Mouse (Mus musculus) forebrain, embryonic 14.5 days (tissue): ENCODE measurements at regions not wholly inside any gene's neighbourhood (a gene's known extent, or its start where the extent isn't known, plus 50 kb on each side); places are given as distances from the start of the nearest gene placed in this dataset.
"Not testable (repeated sequence)": the region's sequence is repeated elsewhere in the genome, so short reads cannot be mapped to it uniquely, and the experiment has no call there.

Experiments used
- ATAC-seq: fragments of 200-750 bp; cut with Nextera tagmentation; 2 replicates; pipeline ENCODE4 v1.8.0; 2017; ENCODE audit warnings: mild to moderate bottlenecking, moderate library complexity
- DNase-seq: peaks from one replicate; pipeline ENCODE4 v3.0.0-alpha.2; 2015; ENCODE audit warnings: low spot score
- H3K27ac ChIP-seq: fragments of 300-500 bp; sonication (generic); 2 replicates; pipeline ENCODE4 v1.5.1; 2014; ENCODE audit warnings: low read depth, mild to moderate bottlenecking, control low read depth, low read length, moderate library complexity
- H3K27me3 ChIP-seq: fragments of 300-500 bp; sonication (generic); replicated peaks from 2 replicates; pipeline ENCODE4 v1.6.1; 2014; ENCODE audit warnings: low read length, control low read depth, mixed read lengths; ENCODE audit not compliant: control insufficient read depth, insufficient read depth
- H3K36me3 ChIP-seq: fragments of 300-500 bp; sonication (generic); 2 replicates; pipeline ENCODE4 v1.6.1; 2014; ENCODE audit warnings: low read length, control low read depth; ENCODE audit not compliant: control insufficient read depth, insufficient read depth
- H3K4me1 ChIP-seq: fragments of 300-500 bp; sonication (generic); 2 replicates; pipeline ENCODE4 v1.6.1; 2014; ENCODE audit warnings: antibody characterized with exemption, low read length, control low read depth; ENCODE audit not compliant: control insufficient read depth, insufficient read depth
- H3K4me2 ChIP-seq: fragments of 300-500 bp; sonication (generic); 2 replicates; pipeline ENCODE4 v1.6.1; 2014; ENCODE audit warnings: mild to moderate bottlenecking, control low read depth, low read length
- H3K4me3 ChIP-seq: fragments of 300-500 bp; sonication (generic); 2 replicates; pipeline ENCODE4 v1.5.1; 2014; ENCODE audit warnings: low read depth, low read length, control low read depth
- H3K9ac ChIP-seq: fragments of 300-500 bp; sonication (generic); 2 replicates; pipeline ENCODE4 v1.6.1; 2014; ENCODE audit warnings: mild to moderate bottlenecking, low read length, control low read depth, moderate library complexity
- H3K9me3 ChIP-seq: fragments of 300-500 bp; sonication (generic); replicated peaks from 2 replicates; pipeline ENCODE4 v1.6.1; 2016; ENCODE audit warnings: low read length, control low read depth, mixed read lengths; ENCODE audit not compliant: control insufficient read depth
- WGBS: fragments of 180-500 bp; shearing (Covaris S2); extraction: QIAGEN DNeasy Blood & Tissue Kit; methylation state at CpG from one replicate; pipeline ENCODE4 v1.1.7; 2014; 5-methylcytosine and 5-hydroxymethylcytosine counted together

DNA sequence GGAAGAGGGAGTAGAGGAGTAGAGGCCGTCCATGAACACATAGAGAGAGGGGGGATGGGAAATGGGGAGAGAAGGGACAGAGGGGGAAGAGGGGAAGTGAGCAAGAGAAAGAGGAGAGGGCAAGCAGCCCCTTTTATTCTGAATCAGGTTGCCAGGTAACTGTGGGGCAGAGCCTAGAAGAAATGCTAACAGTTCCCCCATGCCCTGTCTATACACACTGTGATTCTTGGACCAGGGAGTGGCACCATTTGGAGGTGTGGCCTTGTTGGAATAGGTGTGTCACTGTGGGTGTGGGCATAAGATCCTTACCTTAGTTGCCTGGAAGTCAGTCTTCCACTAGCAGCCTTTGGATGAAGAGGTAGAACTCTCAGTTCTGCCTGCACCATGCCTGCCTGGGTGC, 154.5 kb upstream of the Tacr1 start:
- not testable (repeated sequence) for H3K9me3 ChIP-seq, H3K9ac ChIP-seq, H3K36me3 ChIP-seq, ATAC-seq, H3K4me1 ChIP-seq, H3K27ac ChIP-seq, DNase-seq, H3K4me3 ChIP-seq, H3K4me2 ChIP-seq, H3K27me3 ChIP-seq
- 60% methylated on average over 1 of the region's 1 CpGs for WGBS

DNA sequence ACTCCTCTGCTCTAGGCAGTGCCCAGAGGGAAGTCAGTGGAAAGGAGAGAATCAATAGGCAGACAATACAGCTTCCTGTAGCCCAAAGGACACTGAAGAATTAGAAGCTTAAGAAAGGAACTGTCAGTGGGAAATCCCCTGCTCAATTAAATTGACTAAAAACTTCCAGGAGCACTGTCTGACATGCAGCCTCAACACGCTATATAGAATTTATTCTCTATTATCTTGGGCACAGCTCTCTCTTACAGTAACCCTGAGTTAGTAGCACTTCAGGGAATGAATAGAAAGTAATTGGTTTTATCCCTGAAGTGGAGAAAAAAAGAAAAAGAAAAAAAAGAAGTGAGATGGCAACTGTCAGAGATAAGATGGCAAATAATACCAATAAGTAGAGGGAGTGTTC, 117.6 kb upstream of the Tacr1 start:
- WGBS, result 24% methylated on average over 1 of the region's 1 CpGs
- Histone ChIP-seq H3K9ac (no peak overlapping the region), H3K27ac (no peak overlapping the region), H3K4me2 (no peak overlapping the region), H3K36me3 (no peaks in the 10 kb centered on the region), H3K4me1 (no peaks in the 10 kb centered on the region), H3K9me3 (no peaks in the 10 kb centered on the region), H3K4me3 (no peak overlapping the region), H3K27me3 (no peaks in the 10 kb centered on the region)
- DNase-seq, result no peak
- ATAC-seq, result no peak

DNA sequence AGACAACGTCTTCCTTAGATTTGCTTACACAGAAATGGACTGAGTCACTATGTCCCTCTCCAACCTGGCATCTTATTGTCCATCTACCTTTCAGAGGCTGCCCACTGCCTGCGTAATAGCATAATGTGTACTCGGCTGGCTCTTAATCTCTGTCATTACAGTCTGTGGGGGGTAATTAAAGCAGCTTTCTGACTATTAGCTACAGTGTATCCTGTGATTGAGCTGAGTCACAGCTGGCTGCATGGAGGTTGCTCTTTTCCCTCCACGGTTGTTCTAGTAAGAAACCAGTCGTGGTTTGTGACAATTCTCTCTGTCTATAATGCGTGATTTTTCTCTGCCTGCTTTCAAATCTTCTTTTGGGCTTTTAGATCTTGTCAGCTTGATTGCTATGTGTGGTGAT, 116.9 kb upstream of the Tacr1 start:
- Histone ChIP-seq H3K4me3 (no peak overlapping the region), H3K4me1 (no peaks in the 10 kb centered on the region), H3K27me3 (no peaks in the 10 kb centered on the region), H3K4me2 (no peak overlapping the region), H3K9me3 (no peaks in the 10 kb centered on the region), H3K27ac (no peak overlapping the region), H3K36me3 (no peaks in the 10 kb centered on the region), H3K9ac (0 out of 2 replicates have a peak overlapping the region, but pooled peaks have one; percentile 21)
- DNase-seq (peak; percentile 27), ATAC-seq (peak; percentile 40; the same call in 1 of the 2 replicates)
- WGBS, result 18% methylated on average over 6 of the region's 6 CpGs

DNA sequence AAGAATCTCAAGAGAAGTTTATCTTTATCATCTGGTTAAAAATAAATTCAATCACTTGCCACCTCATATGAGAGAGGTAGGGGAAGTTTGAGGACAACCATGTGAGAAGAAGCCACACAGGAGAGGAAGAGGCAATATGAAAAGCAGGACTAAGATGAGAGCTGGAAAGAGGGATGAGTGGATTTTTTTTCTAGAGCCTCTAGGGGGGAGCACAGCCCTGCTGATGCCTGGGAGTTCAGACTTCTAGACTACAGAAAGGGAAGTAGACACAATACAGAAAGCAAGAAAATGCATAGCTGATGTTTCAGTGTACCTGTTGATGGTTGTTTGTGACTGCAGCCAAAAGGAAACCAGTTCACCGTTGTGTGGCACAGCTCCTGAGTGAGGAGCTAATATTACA, 108.6 kb upstream of the Tacr1 start:
- DNase-seq, result no peak
- no peak for ATAC-seq
- 93% methylated on average over 1 of the region's 1 CpGs for WGBS
- Histone ChIP-seq H3K27ac (no peak overlapping the region), H3K9ac (no peak overlapping the region), H3K4me3 (no peak overlapping the region), H3K4me1 (no peaks in the 10 kb centered on the region), H3K4me2 (no peak overlapping the region), H3K27me3 (no peaks in the 10 kb centered on the region), H3K9me3 (no peaks in the 10 kb centered on the region), H3K36me3 (no peaks in the 10 kb centered on the region)

DNA sequence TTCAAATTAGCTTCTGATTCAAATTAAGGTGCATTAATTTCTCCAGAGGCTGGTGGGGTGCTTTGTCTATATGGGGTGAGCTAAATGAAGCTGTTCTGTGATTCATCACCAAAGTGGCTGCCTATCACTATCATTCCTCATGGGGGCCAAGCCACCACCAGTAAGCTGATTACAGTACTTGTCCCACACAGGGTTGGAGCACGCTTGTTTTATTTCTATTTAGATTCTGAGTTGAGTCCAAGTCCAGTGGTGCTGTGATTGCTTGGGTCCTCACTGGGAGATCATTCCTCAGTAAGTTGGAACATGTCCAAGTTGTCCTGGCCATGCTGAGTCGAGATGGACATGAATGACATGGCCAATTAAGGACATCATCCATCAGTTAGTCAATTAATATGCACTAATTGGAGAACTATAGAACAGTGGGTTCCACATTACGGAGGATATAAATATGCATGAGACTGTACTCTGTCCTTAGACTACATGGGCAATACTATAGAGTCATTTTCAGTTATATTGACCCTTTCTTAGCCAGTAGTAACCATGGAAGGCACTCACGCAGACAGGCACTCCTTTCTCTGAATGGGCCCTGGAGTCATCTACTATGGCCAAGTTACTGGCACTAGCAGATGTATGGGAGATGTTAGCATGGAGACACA, 105.3 kb upstream of the Tacr1 start:
- H3K4me3 ChIP-seq, result no peak overlapping the region
- H3K4me1 ChIP-seq, result no peaks in the 10 kb centered on the region
- no peak overlapping the region for H3K4me2 ChIP-seq
- H3K27me3 ChIP-seq, result no peaks in the 10 kb centered on the region
- peak; percentile 31 for DNase-seq
- ATAC-seq, result peak; percentile 55
- H3K9me3 ChIP-seq, result no peaks in the 10 kb centered on the region
- WGBS, result 47% methylated on average over 4 of the region's 4 CpGs
- H3K9ac ChIP-seq, result no peak overlapping the region
- H3K27ac ChIP-seq, result no peak overlapping the region
- no peaks in the 10 kb centered on the region for H3K36me3 ChIP-seq

DNA sequence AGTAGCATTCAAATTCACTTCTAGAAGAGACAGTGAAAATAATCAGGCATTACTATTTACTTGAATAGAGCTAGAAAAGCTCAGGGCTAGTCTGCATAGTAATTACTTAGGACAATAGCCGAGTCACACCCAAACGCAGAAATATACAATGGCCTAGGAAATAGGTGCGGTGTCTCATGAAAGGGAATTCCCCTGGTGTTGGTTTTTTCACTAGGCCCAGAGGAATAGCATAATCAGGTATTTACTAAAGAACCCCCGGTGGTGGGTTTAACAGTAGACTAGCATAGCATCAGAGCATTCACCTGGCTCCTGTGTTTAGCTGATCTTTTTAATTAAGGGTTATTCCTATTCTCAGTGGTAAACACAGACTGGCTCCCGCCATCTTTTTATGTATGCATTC, 99.9 kb upstream of the Tacr1 start:
- H3K9ac ChIP-seq, DNase-seq, H3K36me3 ChIP-seq, H3K4me1 ChIP-seq, H3K4me3 ChIP-seq, H3K27me3 ChIP-seq, H3K9me3 ChIP-seq, H3K4me2 ChIP-seq, H3K27ac ChIP-seq, ATAC-seq: not testable (repeated sequence)
- WGBS, result 42% methylated on average over 5 of the region's 5 CpGs

DNA sequence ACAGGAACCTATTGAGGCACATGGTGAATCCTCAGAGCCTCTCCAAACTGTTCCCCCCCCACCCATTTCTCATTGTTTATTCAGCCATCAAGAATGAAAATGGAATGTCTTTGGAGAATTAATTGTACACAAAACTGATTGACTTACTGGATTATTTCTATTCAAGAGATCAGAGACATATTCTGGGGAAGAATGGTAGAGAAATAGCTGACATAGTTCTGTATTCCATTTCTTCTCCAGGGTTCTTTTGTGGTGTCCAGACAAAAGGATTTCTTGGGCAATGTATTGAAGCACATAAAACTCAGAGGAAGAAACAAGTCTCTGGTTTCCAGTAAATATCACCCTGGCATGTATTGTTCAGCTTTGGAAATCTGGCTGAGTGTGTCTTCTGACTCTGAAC, 88.4 kb upstream of the Tacr1 start:
- Histone ChIP-seq H3K9ac (no peak overlapping the region), H3K4me1 (no peaks in the 10 kb centered on the region), H3K4me2 (no peak overlapping the region), H3K27ac (no peak overlapping the region), H3K4me3 (no peak overlapping the region), H3K36me3 (no peaks in the 10 kb centered on the region), H3K27me3 (no peaks in the 10 kb centered on the region), H3K9me3 (no peaks in the 10 kb centered on the region)
- ATAC-seq (no peak), DNase-seq (no peak)
